Mouse (Mus musculus): Measurements from ENCODE around the gene Mapk1ip1l.

DNA sequence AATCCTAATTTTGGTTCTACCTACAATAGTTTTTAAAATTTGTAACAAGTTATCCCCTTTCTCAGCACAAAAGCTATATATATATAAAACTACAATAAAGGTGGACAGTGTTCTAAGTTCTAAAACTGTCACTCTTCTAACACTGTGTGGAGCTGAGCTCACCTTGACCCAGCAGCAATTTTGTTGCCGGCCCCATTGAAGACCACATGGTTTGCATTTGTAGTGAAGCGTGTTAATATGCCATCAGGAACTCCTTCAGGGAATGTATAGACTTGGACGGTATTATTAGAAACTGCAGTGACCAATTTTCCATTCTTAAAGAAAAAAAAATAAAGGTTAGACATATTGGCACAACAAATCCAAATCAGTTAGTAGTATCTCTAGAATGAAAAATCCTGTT lies 24.3 kb upstream of the Mapk1ip1l start:
- TF ChIP-seq GATA1 (IDR thresholded peaks at IDR 0.05; ENCODE audit: borderline replicate concordance, low read length) = no peak
- no peak for TF ChIP-seq FLI1 (IDR thresholded peaks at IDR 0.05; ENCODE audit: low read length)
